Mouse (Mus musculus): ENCODE results near the gene Akt1.
A peak's percentile ranks its signal among the peaks of the same experiment; 100 is the strongest.

Gene Akt1

DNA sequence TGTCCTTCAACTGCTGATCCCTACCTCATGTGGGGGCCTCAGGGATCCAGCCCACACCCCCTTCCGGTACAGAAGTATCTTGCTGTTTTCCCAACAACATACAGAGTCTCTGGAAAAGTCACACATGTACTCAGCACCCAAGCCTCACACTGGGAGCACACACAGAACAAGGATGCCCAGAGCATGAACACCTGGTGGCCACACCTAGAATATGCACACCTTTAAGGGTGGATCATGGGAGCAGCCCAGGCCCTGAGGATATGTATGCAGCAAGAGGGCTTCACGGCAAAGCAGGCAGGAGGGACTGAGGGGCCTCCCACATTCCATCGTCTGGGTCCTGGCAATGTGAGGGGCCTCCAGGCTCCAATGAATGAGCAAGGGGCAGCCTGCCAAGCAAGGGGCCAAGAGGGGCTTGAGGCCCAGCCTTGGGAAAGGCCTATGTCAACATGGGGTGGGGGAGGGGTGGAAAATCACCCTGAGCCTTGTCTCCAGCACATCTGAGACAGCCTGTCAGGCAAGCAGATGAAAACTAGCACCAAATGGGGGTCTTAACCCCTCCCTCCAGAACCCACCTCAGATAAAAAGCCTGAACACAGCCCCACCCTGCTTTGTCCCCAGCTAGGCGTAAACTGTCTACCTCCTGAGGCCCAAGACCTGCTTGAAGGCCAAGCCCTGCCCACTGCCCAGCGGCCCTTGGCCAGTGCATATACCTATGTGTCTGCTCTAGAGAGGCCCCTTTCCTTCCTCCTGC is 13.9 kb downstream of the Akt1 start:
- no peak for DNase-seq (ENCODE audit: low spot score)

DNA sequence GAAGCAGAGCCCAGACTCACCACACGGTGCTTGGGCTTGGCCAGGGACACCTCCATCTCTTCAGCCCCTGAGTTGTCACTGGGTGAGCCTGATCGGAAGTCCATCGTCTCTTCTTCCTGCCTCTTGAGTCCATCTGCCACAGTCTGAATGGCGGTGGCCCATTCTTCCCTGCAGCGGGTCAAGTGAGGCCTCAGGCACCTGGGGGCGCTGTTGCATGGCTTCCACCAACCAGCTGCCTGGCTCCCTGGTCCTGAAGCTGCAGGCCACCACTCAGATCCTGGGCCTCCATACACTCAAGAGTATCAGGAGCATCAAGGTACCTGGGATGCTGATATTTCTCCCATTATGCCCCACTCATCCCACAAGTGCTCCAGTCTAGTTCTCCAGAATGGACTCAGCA is 15.6 kb downstream of the Akt1 start:
- no peak for DNase-seq (ENCODE audit: low spot score)

DNA sequence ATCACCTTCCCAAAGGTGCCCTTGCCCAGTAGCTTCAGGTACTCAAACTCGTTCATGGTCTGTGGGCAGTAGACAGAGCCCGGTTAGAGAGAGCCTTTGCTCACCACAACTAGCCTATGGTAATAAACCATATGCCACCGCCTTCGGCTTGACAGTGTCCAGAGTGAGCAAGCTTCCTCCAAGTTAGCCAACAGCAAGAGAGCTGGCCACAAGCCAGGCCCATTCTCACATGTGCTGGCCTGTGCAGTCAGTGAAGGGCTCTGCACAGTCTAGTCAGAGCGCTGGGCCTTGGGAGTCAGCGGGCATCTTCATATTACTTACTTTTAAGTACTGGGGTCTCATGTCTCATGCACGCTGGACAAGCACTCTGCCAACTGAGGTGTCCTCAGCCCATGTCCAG is 16.1 kb downstream of the Akt1 start:
- DNase-seq (ENCODE audit: low spot score), result no peak

DNA sequence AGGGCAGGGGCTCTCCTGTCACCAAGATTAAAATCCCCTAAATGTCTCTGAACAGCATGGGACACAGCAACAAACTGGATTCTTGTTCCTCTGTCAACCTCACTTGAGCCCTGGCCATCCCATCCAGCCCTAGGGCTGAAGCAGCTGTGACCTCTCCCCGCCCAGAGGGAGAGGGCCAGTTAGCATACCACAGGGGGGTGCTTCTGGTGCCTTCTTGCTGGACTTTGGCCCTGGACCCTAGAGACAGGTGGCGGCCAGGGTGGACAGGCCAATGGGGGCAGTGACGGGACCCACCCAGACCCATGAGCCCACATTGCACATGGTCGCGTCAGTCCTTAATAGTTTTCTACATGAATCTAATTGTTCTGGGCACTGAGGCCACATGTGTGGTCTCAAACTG is 20.6 kb downstream of the Akt1 start:
- no peak for DNase-seq (ENCODE audit: low spot score)

DNA sequence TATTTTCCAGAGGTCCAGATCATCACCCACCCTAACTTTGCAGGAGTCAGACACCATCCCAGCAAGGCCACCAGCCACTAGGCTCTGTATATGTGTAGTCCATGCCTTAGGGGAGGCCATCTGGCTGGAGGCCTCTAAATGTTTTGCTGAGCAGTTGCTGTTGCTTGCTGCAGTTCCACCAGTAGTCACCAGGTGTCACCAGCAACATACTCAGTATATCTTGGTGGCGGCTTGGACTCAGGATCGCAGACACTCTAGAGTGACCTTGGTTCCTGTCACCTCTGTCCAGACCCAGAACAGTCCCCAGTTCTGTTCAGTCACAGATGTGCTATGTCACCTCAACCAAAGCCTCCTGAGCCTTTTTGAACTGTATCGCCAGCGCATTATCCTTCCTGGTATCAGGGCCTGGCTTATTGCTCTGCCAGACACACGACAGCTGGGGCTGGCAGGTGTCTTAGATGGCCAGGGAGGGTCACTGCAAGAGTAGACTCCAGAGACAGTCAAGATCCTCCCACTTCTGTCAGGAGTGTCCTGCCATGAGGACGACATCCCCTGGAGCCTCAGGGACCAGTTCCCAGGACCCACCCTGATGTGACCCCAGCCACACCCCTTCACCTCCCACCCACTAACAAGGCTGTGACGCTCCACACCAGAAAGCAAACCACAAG is 21.4 kb downstream of the Akt1 start:
- DNase-seq (ENCODE audit: low spot score), result peak; percentile 47

DNA sequence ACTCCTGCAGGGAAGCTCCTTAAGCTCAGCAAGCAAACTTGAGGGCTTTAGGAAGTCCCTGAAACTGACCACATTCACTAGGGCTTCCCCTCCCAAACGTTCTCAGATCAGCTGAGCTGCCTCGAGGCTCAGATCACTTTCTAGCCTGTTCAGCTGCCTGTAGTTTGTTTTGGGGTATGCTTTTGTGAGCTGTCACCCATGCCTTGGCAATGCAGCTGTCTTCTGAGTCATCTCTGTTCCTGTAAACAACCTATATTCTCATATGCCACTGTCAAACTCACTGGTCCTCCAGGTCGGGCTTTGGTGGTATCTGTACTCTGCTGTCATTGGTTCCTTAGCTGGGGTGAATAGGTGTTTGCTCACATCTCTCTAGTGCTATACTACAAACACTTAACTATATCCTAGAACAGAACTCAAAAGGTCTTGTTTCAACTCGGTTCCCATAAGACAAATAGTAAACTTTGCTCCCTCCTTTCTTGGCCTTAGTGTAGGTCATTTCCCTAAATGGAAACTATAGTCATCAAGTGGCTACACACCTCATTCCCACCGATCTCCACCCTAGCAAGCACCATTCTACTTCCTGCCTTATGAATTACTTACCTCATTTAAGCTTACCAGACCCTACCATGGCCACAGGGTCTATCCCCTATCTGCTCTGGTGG is 22.8 kb downstream of the Akt1 start:
- no peak for DNase-seq (ENCODE audit: low spot score)

DNA sequence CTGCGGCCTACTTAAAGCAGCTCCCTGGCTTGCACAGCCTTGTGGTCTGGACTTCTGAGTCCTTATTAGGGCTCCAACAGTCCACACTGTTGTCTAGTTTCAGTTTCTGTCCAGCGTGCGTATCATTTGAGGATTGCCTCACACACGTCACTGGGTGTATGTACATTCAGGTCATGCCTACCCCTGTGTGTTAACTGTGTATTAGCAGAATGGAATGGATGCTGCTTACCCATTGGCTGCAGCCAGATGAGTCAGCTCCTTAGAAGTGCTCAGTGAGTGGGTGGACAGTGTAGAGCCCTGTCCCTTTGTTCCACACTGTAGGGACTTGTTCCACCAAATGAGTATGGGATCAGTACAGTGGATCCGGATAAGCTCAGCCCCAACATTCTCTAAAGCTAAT is 26.6 kb downstream of the Akt1 start:
- no peak for DNase-seq (ENCODE audit: low spot score)

DNA sequence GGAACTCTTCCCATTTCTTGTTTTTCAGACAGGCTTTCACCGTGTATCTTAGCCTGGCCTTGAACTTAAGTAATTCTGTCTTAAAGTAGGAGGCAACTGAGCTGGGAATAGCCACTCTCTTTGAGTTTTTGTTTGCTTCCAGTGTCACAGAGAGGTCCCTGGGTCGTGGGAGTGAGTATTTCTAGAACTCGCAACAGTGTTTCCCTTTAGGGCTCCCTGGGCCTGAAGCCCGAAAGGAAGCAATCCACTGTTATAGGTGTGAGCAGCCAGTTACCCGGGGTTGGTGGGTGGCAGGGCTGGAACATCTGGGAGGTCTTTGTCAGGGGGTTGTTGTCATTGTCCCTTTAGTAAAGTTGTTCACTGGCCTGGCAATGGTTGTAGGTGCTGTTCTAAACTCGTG is 28.5 kb downstream of the Akt1 start:
- no peak for DNase-seq (ENCODE audit: low spot score)

DNA sequence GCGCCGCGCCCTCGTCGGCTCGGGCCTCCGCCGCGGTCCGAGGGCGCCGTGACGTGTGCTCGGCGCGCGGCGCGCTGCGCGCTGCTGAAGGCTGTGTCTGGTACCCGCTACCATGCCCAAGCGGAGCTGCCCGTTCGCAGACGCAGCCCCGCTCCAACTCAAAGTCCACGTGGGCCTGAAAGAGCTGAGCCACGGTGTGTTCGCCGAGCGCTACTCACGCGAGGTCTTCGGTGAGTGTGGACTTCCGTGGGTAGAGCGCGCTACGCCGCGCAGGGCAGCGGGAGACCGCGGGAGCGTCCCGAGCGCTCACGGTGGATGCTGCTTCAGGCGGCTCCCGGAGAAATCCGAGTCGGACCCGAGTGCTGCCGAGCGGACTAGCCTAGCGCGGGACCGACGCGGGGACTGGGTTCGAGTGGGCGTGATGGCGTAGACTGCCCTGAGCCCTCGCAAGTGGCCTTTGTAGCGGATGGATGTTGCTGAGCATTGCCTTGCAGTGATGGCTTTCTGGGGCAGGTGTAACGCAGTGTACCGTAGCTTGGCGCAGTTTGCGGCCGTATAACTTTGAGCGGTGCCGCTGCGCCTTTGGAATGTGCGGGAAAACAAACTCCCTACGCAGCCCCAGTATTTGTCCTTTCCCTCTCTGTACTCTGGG is 29.7 kb downstream of the Akt1 start:
- DNase-seq (ENCODE audit: low spot score), result no peak

DNA sequence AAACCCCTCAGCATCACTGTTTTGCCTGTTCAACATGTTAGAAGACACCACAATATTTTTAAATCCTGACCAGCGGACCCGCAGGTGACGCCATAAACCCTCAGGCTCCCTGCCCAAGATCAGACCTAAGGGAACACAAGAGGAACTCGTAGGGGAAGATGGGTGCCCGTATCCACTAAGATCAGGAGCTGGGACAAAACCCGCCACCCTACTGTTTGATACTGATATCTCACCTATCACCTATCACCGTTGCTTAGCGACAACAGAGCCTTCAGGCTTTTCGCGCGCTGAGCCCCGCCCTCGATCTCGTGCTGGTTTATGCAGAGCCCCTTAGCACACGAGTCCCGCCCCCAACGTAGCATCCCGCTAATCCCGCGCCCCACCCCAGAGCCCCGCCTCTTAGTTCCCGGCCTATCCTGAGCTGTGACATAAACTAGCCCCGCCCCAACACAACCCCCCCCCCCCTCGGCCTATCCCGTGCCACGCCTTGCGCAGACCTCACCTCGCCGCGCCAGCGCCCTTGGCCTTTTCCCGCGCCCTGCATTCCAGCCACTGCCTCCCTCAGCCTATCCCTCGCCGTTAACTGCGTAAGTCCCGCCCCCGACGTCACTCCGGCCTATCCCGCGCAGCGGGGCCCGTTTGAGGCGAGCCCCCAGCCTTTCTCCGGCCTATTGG is 30.4 kb downstream of the Akt1 start, which contains the start of gene Siva1:
Gene Siva1 (plus strand): TSS at position 500 of the 675 bp plus-strand sequence.
- peak; percentile 99 for DNase-seq (ENCODE audit: low spot score)

DNA sequence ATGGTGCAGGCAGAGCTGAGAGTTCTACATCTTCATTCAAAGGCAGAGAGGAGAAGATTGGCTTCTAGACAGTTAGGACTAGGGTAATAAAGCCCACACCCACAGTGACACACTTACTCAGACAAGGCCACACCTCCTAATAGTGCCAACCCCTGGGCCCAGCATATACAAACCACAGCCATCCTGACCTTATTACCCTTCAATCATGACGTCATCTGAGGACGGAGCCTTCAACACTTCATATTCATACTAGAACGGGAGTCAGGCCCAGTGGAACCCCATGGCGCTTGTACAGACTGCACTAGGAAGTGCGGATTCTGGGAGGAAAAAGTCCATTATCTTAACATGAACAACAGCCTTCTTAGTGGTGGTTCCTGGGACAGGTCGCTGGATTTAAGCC is 31.6 kb downstream of the Akt1 start:
- no peak for DNase-seq (ENCODE audit: low spot score)

DNA sequence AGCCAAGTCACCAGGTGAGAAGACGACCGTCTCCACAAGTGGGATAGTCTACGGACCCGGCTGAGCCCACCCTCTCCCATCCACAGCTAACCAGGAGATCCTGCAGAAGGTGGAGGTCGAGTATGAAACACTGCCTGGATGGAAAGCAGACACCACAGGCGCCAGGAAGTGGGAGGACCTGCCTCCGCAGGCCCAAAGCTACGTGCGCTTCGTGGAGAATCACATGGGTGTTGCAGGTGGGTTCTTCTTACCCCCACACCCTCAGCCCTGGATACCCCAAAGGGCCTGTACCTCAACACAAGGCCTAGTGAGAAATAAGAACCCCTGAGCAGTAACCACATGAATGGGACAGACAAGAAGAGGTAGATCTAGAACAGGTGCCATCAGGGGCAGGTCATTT is 35.2 kb downstream of the Akt1 start:
- no peak for DNase-seq (ENCODE audit: low spot score)

DNA sequence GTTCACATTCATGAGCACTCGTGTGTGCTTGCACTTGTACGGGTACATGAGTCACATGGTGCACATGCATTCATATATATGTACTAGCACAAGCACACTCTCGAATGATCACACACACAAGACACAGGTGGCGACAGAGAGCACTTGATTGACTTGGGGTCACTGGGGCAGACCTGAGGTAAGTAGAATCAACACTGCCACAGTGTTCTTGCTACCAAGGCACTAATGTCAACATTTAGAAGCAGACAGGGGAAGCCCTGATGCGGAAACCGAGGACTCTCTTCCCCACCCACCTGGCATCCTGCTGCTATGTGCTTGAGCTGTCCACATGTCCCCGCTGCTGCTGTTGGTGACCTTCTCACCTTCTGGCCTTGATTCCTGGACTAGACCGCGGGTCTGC is 41.0 kb downstream of the Akt1 start:
- DNase-seq (ENCODE audit: low spot score), result no peak

DNA sequence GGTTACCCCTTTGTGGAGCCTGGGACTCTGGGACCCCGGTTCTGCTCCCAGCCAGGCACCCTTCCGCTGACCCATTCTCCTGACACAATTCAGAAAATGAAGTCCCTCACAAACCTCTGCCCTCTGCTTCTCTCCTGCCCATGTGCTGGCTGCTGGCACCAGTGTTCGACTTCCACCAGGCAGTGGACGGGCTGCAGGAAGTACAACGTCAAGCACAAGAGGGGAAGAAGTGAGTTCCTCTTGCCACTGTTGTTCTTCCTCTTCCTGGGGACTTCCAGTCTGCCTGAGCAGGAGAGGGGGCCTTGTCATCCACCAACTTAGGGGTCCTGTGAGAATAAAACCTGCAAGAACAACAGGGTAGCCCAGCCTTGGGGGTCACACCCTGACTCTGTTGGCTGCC is 41.8 kb downstream of the Akt1 start:
- no peak for DNase-seq (ENCODE audit: low spot score)

DNA sequence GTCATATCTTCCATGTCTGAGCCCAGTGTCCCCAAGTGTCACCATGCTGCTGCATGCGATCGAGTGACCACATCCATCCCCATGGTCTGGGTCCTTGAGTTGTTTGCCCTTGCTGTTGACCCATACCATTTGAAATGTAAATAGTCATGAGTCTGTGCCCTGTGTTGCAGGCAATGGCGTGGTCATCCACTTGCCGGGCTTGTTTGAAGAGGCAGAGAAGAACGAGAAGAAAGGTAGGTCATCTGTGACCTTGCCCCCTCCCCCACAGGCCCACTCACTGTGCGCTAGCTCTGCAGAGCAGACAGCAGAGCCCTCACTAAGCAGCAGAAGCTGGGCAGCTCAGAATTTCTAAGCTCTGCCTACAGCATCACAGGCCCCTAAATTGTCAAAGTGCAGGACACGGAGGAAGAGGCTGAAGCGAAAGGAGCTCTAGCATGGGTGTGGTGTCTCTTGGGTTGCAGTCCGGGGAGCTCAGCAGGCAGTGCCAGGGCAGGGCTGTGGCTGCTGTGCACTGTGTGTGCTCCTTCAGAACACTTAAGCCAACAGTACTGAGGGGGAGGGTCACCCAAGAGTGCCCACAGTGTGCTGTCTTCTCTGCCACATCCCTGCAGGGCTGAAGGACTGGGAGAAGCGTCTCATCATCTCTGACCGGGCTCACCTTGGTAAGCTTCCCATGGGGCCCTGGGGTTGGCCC is 42.5 kb downstream of the Akt1 start:
- no peak for DNase-seq (ENCODE audit: low spot score)

DNA sequence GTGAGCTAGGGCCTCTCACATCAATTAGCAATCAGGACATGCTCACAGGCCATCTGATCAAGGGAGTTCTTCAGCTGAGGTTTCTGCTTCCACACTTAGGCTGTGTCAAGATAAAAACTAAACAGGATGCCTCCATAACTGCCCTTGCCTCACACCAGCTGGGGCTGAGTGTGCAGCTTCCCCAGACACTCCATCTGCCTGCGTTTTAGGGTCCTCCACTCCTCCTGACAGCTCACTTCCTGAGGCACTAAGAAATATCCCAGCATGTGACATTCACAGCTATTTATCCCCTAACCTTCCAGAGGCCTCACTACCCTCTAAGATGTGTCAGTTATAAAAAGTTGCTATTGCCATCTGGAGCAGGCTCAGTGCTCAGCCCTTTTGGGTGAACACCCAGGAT is 43.2 kb downstream of the Akt1 start:
- no peak for DNase-seq (ENCODE audit: low spot score)

DNA sequence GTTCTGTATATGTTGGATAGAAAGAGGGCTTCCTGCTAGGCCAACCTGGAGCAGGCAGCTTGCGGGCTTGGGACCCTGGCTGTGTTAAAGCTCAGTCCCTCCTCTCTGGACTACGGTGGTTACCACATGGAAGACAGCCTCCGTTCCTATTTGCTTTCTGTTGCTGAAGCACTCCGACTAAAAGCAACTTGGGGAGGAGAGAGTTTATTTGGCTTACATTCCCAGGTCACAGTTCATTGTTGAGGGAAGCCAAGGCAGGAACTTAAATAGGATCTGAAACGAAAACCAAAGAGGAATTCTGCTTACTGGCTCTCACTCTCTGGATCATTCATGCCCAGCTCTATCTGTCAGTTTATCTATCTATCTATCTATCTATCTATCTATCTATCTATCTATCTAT is 43.9 kb downstream of the Akt1 start:
- DNase-seq (ENCODE audit: low spot score), result no peak

DNA sequence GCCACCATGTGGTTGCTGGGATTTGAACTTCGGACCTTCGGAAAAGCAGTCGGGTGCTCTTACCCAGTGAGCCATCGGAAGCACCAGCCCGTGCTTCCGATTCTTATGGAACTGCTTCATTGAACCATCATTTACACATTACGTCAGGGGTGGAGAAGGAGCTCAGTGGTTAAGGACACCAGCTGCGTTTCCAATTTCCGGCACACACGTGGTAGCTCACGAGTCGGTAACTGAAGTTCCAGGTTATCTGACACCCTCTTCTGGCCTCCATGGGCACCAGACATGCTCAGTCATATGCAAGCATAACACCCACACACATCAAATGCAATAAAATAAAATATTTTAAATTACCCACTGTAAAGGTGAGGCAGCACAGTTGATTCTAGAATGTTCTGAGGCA is 44.7 kb downstream of the Akt1 start:
- no peak for DNase-seq (ENCODE audit: low spot score)

DNA sequence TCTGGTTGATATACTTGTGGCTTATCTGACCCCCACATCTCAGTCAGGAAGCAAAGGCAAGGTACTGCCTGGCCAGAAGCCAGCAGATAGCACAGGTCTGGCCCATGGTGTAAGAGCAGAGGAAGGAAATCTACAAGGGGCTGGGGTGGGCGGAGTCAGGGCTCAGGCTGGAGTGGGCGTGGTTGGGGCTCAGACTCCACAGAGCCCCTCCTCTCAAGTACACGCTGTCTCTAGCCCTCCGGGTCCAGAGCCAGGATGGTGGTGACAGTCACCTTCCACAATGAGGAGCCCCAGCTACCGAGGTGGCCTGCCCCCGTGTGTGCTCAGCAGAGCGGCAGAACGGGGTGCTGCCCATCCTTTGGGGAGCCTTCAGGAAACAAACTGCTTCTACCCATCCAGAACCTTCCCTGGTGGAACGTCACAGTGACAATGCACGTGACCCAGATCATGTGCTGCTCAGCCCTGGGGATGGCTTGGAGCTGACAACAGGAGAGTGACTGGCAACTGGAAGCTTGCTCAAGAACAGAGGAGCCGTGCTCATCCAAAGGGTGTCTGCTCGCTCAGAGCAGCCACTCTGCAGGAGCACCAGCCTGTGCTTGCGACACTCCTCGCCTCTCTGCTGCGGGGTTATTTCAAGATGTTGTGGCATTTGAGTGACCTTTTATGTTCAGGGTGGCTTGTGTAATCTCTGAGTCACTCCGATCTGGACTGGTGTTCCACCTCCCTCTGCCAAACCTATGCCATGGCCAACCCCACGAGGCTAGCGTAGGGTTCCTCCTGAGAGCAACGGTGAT is 45.6 kb downstream of the Akt1 start:
- DNase-seq (ENCODE audit: low spot score), result no peak

DNA sequence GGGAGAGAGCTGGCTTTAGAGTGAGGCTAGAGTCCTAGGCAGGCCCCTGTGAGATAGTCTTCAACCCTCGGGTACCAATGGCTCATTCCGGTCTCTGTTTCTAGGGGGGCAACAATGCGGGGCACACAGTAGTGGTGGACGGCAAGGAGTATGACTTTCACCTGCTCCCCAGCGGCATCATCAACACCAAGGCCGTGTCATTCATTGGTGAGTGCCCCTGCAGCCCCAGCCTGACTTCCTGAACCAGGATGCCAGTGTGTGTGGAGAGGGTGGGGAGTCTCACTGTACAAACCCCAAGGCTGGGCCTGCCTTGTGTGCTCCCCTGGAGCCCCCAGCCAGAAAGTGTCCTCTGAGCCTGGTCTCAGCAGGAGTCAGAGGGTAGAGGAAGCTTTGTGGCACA is 46.5 kb downstream of the Akt1 start:
- no peak for DNase-seq (ENCODE audit: low spot score)

Data from urinary bladder, postnatal 10 days (tissue).